Mouse (Mus musculus) ES-E14 (cell line): ENCODE data around the gene Fam222a.

ENCODE experiments used
- CHD2 ChIP-seq: IDR thresholded peaks from 2 replicates; pipeline ENCODE4 v1.6.1; 2014; ENCODE audit warnings: mild to moderate bottlenecking, low read depth, low read length, inconsistent platforms
- HCFC1 ChIP-seq: IDR thresholded peaks from 2 replicates; pipeline ENCODE4 v1.6.1; 2012; ENCODE audit warnings: low read length, inconsistent platforms, borderline replicate concordance; ENCODE audit not compliant: insufficient read depth
- MAFK ChIP-seq: IDR thresholded peaks from 2 replicates; pipeline ENCODE4 v1.6.1; 2014; ENCODE audit warnings: mild to moderate bottlenecking, low read depth, low read length, inconsistent platforms; ENCODE audit not compliant: insufficient read depth
- ZC3H11A ChIP-seq: IDR thresholded peaks from 2 replicates; pipeline ENCODE4 v1.6.1; 2012; ENCODE audit warnings: low read depth, mild to moderate bottlenecking, inconsistent platforms, low read length, borderline replicate concordance
- ZNF384 ChIP-seq: IDR thresholded peaks from 2 replicates; pipeline ENCODE4 v1.6.1; 2012; ENCODE audit warnings: low read depth, low read length, inconsistent platforms

GRCm38 (mm10) chr5:114528355-114528754, 39.5 kb upstream of the Fam222a start:
- TF ChIP-seq CHD2 (no peak), HCFC1 (no peak), MAFK (no peak), ZC3H11A (no peak), ZNF384 (no peak)
